Mouse (Mus musculus): ENCODE measurements around the gene Babam2.
A peak's percentile ranks its signal among the peaks of the same experiment; 100 is the strongest.

The Babam2 gene

GRCm38 (mm10) chr5:31715486-31716150, 18.1 kb downstream of the Babam2 start:
- DNase-seq, result no peak

DNA sequence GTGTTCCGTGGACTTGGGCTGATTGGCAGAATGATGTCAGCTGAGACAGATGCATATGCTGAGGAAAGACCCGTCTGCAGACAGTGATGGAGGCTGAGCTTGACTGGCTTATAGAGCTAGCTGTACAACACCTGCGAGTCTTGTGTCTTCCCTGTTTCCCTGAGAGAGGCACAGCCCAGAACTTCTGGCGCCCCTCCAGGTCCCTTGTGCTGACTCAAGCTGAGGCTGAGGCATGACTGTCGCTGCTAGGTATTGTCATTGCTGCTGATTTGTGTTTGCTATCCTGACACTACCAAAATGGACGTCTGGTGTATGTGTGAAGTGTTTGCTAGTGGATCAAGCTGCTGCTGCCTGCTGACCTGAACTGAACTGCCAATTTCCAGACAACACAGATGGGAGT, 27.0 kb downstream of the Babam2 start:
- DNase-seq, result no peak

- no peak for DNase-seq
Measured at GRCm38 (mm10) chr5:31725885-31726284, 28.4 kb downstream of the Babam2 start.

- DNase-seq, result peak; percentile 96
Measured at GRCm38 (mm10) chr5:31727456-31727855, 30.0 kb downstream of the Babam2 start.

GRCm38 (mm10) chr5:31732644-31733338, 35.3 kb downstream of the Babam2 start:
- DNase-seq, result no peak

GRCm38 (mm10) chr5:31741931-31742330, 44.4 kb downstream of the Babam2 start:
- DNase-seq, result no peak

GRCm38 (mm10) chr5:31742521-31743031, 45.1 kb downstream of the Babam2 start:
- peak; percentile 86 for DNase-seq

GRCm38 (mm10) chr5:31749401-31749800, 51.9 kb downstream of the Babam2 start:
- no peak for DNase-seq

DNA sequence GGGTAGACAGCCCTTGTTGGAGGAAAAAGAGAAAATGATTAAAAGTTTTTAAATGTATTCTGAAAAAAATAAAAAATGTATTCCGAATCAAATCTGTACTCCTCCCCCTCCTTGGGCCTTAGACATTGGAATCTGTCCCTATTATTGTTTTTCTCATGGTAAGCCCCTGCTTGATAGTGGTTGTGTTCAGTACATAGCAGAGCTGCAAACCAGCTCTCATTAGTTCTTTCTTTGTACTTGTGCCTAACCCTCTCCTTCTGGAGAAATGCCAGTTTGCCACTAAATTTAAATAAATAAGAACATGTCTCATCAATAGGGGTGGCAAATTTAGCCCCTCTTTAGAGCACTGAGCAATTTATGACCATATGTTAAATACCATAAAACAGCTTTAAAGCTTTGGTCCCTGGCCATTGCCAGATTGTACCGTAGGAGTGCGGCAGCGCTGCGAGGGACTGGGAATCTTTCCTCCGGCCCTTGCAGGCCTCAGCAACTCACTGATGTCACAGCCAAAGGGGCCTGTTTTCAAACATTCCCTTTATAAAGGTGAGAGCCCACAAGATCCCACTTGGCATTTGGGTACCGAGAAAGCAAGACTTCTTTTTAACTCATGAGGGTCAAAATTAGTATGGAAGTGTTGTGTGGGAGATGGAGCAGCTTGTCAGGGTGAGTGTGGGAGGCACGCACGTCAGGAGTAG, 52.9 kb downstream of the Babam2 start:
- no peak for DNase-seq

DNA sequence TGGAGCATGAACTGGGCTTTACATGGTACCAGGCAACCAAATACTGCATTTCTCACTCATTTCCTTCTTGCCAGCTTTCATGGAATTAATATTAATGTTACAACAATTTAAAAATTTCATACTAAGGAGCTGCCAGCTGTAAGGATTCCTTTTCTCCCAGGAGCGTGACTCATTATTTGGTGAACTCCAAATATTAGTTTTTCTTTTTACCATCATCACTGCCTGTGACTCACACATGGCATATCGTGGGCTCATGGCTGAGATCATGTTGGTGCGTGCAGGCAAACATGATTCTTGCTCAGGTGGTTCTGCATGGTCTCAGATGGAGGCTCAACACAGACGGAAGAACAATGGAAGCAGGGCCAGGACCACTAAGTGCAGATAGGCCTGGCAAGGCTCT, 53.5 kb downstream of the Babam2 start:
- DNase-seq, result no peak

GRCm38 (mm10) chr5:31754634-31755033, 57.1 kb downstream of the Babam2 start:
- DNase-seq, result no peak

DNA sequence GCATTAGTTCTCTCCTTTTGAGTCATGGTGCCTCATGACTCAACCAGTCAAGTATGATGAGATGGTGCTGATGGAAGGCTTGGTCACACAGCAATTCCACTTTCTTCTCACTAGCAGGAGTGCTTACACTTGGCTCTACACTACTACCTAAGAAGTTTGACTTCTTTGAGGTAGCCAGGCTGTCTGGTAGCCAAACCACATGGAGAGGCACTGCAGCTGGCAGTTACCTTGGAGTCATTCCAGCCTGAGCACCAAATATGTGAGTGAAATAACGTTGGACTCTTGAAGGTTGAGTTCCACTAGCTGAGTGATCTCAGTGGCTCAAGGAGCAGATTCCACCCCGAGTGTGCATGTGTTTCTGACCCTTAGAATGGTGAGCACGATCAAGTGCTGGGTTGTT, 57.8 kb downstream of the Babam2 start:
- DNase-seq, result no peak

- peak; percentile 90 for DNase-seq
Measured at GRCm38 (mm10) chr5:31758310-31759091, 61.0 kb downstream of the Babam2 start.

DNA sequence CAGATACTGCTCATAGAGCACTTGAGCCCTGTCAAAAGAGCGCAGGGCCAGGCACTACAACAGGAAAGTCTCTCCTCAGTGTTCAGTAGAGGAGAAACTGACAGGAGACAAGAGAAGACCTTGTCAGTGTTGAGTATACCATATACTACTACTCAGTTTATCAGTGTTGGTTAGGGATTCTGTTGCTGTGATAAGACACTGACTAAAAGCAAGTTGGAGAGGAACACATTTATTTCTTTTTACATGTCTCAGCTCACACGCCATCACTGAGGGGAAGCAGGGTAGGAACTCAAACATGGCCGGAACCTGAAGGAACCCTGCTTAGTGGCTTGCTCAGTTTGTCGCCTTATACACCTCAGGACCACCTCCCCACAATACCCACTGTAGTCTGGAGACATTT, 64.4 kb downstream of the Babam2 start:
- DNase-seq, result no peak

DNA sequence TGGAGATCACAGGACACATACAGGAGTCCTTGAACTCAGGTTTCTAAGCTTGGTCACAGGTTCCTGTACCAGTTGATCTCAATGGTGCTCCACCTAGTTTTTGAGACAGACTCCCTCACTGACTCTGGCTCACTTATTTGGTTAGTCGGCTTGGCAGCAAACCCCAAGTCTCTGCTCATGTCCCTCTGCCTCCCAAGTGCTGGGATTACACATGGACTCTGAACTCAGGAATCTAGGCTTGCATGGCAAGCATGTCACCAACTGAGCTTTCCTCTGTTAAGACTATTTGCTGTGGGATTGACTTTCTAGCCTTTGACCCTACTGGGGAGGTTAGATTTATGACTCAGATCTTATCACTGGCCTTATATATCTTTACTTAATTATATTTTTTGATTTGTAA, 65.3 kb downstream of the Babam2 start:
- no peak for DNase-seq

DNA sequence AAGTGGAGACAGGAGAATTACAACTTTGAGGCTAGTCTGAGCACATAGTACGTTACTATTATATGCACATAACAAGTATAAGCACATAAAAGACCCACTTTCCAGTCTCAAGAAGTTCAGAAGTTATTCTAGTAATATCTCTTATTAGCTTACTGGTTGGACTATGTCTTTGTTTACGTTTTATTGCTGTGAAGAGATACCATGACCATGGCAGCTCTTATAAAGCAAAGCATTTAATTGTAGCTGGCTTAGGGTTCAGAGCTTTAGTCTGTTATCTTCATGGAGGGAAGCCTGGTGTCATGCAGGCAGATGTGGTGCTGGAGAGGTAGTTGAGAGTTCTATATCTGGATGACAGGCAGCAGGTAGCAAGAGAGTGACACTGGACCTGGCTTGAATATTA, 68.3 kb downstream of the Babam2 start:
- DNase-seq, result no peak

- DNase-seq, result peak; percentile 90
Measured at GRCm38 (mm10) chr5:31766841-31767542, 69.5 kb downstream of the Babam2 start.

GRCm38 (mm10) chr5:31771486-31771885, 74.0 kb downstream of the Babam2 start:
- no peak for DNase-seq

GRCm38 (mm10) chr5:31771921-31772320, 74.4 kb downstream of the Babam2 start:
- no peak for DNase-seq

GRCm38 (mm10) chr5:31774976-31775375, 77.5 kb downstream of the Babam2 start:
- peak; percentile 96 for DNase-seq

DNA sequence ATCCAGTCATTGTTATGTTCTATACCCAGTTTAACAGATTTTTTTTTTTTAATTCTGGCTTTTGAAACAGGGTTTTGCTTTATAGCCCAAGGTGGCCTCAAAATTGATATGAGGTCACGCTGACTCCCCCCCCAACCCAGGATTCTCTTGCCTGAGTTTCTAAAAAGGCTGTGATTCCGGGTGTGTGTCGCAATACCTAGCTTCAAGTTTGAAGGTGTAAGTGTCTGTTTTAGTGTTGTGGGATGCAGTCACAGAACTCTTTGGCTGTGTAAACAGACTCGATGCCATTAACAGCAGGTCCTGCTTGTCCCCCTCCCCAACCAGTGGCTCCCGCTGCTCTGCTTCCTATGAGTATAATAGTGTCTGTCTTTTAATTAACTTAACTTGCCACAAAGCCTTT, 84.1 kb downstream of the Babam2 start:
- peak; percentile 45 for DNase-seq

DNA sequence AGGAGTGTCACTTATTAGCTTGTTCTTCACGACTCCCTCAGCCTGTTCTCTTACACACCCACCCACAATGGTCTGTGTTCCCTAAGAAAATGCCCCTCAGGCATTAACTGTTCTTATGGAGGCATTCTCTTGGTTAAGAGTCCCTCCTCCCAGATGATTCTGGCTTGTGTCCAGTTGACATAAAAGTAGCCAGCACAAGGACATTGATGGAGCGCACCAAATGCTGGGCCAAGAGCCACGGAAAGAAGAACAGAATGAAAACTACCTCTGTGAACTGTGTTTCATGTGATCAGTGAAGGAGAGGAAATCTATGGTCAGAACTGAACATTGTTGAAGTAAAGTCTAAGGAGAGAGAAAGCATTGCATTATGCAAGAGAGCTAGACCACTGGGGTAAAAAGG, 89.7 kb downstream of the Babam2 start:
- DNase-seq, result peak; percentile 88
